Mouse (Mus musculus): ENCODE data around the gene Cep250.

GRCm38 (mm10) chr2:156018106-156018505 lies 61.8 kb downstream of the Cep250 start:
- no peak for TF ChIP-seq POLR2A (IDR thresholded peaks at IDR 0.05; ENCODE audit: insufficient read length, low read depth)
- TF ChIP-seq USF1 (IDR thresholded peaks at IDR 0.05; ENCODE audit: low read depth) = no peak
- TF ChIP-seq MAX (IDR thresholded peaks at IDR 0.05; ENCODE audit: low read depth) = no peak
